Mouse (Mus musculus) hindbrain, embryonic 15.5 days (tissue): ENCODE measurements around the gene Tnpo1. TPM values are rescaled to one million over a fixed set of nuclear protein-coding genes. Genes with fewer than 3 reads are reported as not detected.
"Not testable (repeated sequence)": the region's sequence is repeated elsewhere in the genome, so short reads cannot be mapped to it uniquely, and the experiment has no call there.

ENCODE experiments used
- ATAC-seq: fragments of 200-750 bp; cut with Nextera tagmentation; 2 replicates; pipeline ENCODE4 v1.8.0; 2017; ENCODE audit warnings: low read depth, moderate number of reproducible peaks, moderate TSS enrichment; ENCODE audit not compliant: low FRiP score
- H3K27ac ChIP-seq: fragments of 300-500 bp; sonication (generic); replicated peaks from 2 replicates; pipeline ENCODE4 v1.5.1; 2015; ENCODE audit warnings: mild to moderate bottlenecking, inconsistent platforms
- H3K27me3 ChIP-seq: fragments of 300-500 bp; sonication (generic); 2 replicates; pipeline ENCODE4 v1.6.1; 2015; ENCODE audit warnings: control low read depth, inconsistent platforms
- H3K36me3 ChIP-seq: fragments of 300-500 bp; sonication (generic); 2 replicates; pipeline ENCODE4 v1.6.1; 2015; ENCODE audit warnings: control low read depth, inconsistent platforms
- H3K4me1 ChIP-seq: fragments of 300-500 bp; sonication (generic); replicated peaks from 2 replicates; pipeline ENCODE4 v1.6.1; 2015; ENCODE audit warnings: control low read depth, inconsistent platforms
- H3K4me2 ChIP-seq: fragments of 300-500 bp; sonication (generic); 2 replicates; pipeline ENCODE4 v1.6.1; 2015; ENCODE audit warnings: moderate library complexity, mild to moderate bottlenecking, inconsistent platforms
- H3K4me3 ChIP-seq: fragments of 300-500 bp; sonication (generic); 2 replicates; pipeline ENCODE4 v1.5.1; 2015; ENCODE audit warnings: mild to moderate bottlenecking, inconsistent platforms
- H3K9ac ChIP-seq: fragments of 300-500 bp; sonication (generic); 2 replicates; pipeline ENCODE4 v1.6.1; 2015; ENCODE audit warnings: inconsistent platforms
- H3K9me3 ChIP-seq: fragments of 300-500 bp; sonication (generic); 2 replicates; pipeline ENCODE4 v1.6.1; 2016; ENCODE audit warnings: control low read depth, inconsistent platforms
- WGBS: fragments of 180-500 bp; shearing (Covaris S2); methylation state at CpG from one replicate; pipeline ENCODE4 v1.1.7; 2015; 5-methylcytosine and 5-hydroxymethylcytosine counted together
- polyA plus RNA-seq: library from polyadenylated mRNA; unstranded; fragments of >200 nt; fragmentation: Nextera tagmentation; extraction: Ambion mirVana; gene quantifications from 2 replicates; pipeline ENCODE4 v1.2.1, GENCODE M21; 2015

The Tnpo1 gene
- polyA plus RNA-seq, 1 experiment from 2014 or later: 41.9 TPM

GRCm38 (mm10) chr13:98834723-98835122, 91.5 kb downstream of the Tnpo1 start:
- Histone ChIP-seq H3K4me2 (no peak overlapping the region), H3K36me3 (peaks cover 18% of the 10 kb centered on the region), H3K9me3 (no peaks in the 10 kb centered on the region), H3K4me3 (no peak overlapping the region), H3K4me1 (no peaks in the 10 kb centered on the region), H3K27me3 (no peaks in the 10 kb centered on the region), H3K27ac (no peak overlapping the region), H3K9ac (no peak overlapping the region)
- no peak for ATAC-seq
- 84% methylated on average over 3 of the region's 3 CpGs for WGBS

DNA sequence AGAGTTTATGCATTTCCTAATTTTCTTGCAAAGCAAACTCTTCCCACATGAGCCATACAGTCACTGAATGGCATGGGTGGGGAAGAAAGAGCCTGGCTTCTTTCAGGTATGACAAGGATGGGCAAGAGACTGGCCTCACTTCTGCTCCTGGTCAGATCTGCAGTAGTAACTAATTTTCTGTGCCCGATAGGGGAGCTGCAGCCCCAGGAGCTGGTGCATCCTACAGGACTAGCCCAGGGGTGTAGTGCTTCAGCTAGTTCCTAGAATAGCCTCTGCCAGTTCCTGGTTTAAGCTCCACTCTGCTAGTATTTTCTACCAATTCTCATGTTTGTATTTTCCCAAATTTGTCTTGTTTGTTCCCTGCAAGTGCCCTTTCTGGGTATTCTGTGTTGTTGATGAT, 92.0 kb downstream of the Tnpo1 start:
- no peak overlapping the region for H3K4me2 ChIP-seq
- H3K9ac ChIP-seq: no peak overlapping the region
- H3K4me1 ChIP-seq: no peaks in the 10 kb centered on the region
- no peaks in the 10 kb centered on the region for H3K9me3 ChIP-seq
- no peaks in the 10 kb centered on the region for H3K27me3 ChIP-seq
- H3K36me3 ChIP-seq: peaks cover 15% of the 10 kb centered on the region
- H3K27ac ChIP-seq: no peak overlapping the region
- 59% methylated on average over 1 of the region's 1 CpGs for WGBS
- no peak overlapping the region for H3K4me3 ChIP-seq
- no peak for ATAC-seq

GRCm38 (mm10) chr13:98832451-98833450, 93.4 kb downstream of the Tnpo1 start:
- H3K27ac ChIP-seq: no peak overlapping the region
- no peak overlapping the region for H3K9ac ChIP-seq
- H3K4me2 ChIP-seq: no peak overlapping the region
- no peaks in the 10 kb centered on the region for H3K4me1 ChIP-seq
- H3K27me3 ChIP-seq: no peaks in the 10 kb centered on the region
- WGBS: 80% methylated on average over 10 of the region's 10 CpGs
- ATAC-seq: no peak
- no peak overlapping the region for H3K4me3 ChIP-seq
- no peaks in the 10 kb centered on the region for H3K9me3 ChIP-seq
- H3K36me3 ChIP-seq: peaks cover 9% of the 10 kb centered on the region; the same call in 1 of the 2 replicates

DNA sequence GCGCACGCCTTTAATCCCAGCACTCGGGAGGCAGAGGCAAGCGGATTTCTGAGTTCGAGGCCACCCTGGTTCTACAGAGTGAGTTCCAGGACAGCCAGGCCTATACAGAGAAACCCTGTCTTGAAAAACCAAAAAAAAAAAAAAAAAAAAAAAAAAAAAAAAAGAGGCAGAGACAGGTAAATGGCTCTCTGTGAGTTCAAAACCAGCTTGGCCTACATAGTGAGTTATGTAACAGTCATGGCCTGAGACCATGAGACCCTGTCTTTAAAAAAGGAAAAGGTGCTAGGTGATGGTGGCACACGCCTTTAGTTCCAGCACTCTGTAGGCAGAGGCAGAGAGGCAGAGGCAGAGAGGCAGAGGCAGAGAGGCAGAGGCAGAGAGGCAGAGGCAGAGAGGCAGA, 97.2 kb downstream of the Tnpo1 start:
- H3K36me3 ChIP-seq, H3K4me2 ChIP-seq, H3K9me3 ChIP-seq, H3K27ac ChIP-seq, H3K9ac ChIP-seq, ATAC-seq, H3K4me3 ChIP-seq, H3K4me1 ChIP-seq, H3K27me3 ChIP-seq: not testable (repeated sequence)
- WGBS: 95% methylated on average over 6 of the region's 6 CpGs

GRCm38 (mm10) chr13:98825574-98825973, 100.6 kb downstream of the Tnpo1 start:
- WGBS: 86% methylated on average over 4 of the region's 4 CpGs
- Histone ChIP-seq H3K36me3 (no peaks in the 10 kb centered on the region), H3K27me3 (no peaks in the 10 kb centered on the region), H3K4me1 (no peaks in the 10 kb centered on the region), H3K9me3 (no peaks in the 10 kb centered on the region), H3K27ac (no peak overlapping the region), H3K9ac (no peak overlapping the region), H3K4me2 (no peak overlapping the region), H3K4me3 (no peak overlapping the region)
- no peak for ATAC-seq

DNA sequence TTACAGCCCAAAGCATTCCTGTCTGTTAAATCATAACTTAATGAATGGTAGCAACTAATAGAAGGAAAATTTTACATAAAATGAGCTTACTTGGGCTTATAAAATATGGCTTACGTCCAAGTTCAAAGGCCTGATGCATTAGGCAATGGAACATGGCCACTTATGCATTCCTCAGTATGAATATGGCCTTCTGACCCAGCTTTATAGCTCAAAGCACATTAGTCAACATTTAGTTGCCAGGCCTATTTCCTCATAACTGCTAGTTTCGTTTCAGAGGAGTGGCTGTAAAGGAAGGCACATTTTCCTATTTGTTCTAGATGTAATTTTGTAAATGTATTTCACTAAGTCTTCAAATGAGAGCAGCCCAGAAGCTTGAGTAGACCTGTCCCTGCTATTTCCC, 107.1 kb downstream of the Tnpo1 start:
- no peak overlapping the region for H3K4me3 ChIP-seq
- 80% methylated on average over 2 of the region's 2 CpGs for WGBS
- H3K4me1 ChIP-seq: peaks cover 4% of the 10 kb centered on the region; the same call in 1 of the 2 replicates
- H3K9ac ChIP-seq: no peak overlapping the region
- no peaks in the 10 kb centered on the region for H3K9me3 ChIP-seq
- no peak overlapping the region for H3K27ac ChIP-seq
- no peak for ATAC-seq
- no peaks in the 10 kb centered on the region for H3K27me3 ChIP-seq
- no peak overlapping the region for H3K4me2 ChIP-seq
- H3K36me3 ChIP-seq: no peaks in the 10 kb centered on the region

- H3K9me3 ChIP-seq: no peaks in the 10 kb centered on the region
- no peaks in the 10 kb centered on the region for H3K27me3 ChIP-seq
- ATAC-seq: no peak
- H3K36me3 ChIP-seq: no peaks in the 10 kb centered on the region
- H3K4me3 ChIP-seq: no peak overlapping the region
- H3K9ac ChIP-seq: no peak overlapping the region
- no peak overlapping the region for H3K27ac ChIP-seq
- no peak overlapping the region for H3K4me2 ChIP-seq
- 65% methylated on average over 4 of the region's 4 CpGs for WGBS
- H3K4me1 ChIP-seq: peaks cover 12% of the 10 kb centered on the region
Observed at GRCm38 (mm10) chr13:98818205-98818604, 108.0 kb downstream of the Tnpo1 start.

- Histone ChIP-seq H3K9me3 (no peaks in the 10 kb centered on the region), H3K4me2 (no peak overlapping the region), H3K4me3 (no peak overlapping the region), H3K27me3 (no peaks in the 10 kb centered on the region), H3K4me1 (peaks cover 14% of the 10 kb centered on the region), H3K36me3 (no peaks in the 10 kb centered on the region), H3K27ac (no peak overlapping the region), H3K9ac (no peak overlapping the region)
- ATAC-seq: no peak
- 57% methylated on average over 4 of the region's 4 CpGs for WGBS
Observed at GRCm38 (mm10) chr13:98817766-98818165, 108.4 kb downstream of the Tnpo1 start.

- not testable (repeated sequence) for ATAC-seq, H3K9me3 ChIP-seq, H3K27me3 ChIP-seq, H3K36me3 ChIP-seq, H3K27ac ChIP-seq, H3K9ac ChIP-seq, H3K4me2 ChIP-seq, H3K4me3 ChIP-seq
- peaks cover 14% of the 10 kb centered on the region for H3K4me1 ChIP-seq
- WGBS: 76% methylated on average over 4 of the region's 4 CpGs
Observed at GRCm38 (mm10) chr13:98816981-98817660, 109.1 kb downstream of the Tnpo1 start.

- Histone ChIP-seq H3K9ac (no peak overlapping the region), H3K36me3 (no peaks in the 10 kb centered on the region), H3K4me1 (peaks cover 14% of the 10 kb centered on the region), H3K4me2 (no peak overlapping the region), H3K4me3 (no peak overlapping the region), H3K9me3 (no peaks in the 10 kb centered on the region), H3K27me3 (no peaks in the 10 kb centered on the region), H3K27ac (no peak overlapping the region)
- WGBS: 86% methylated on average over 9 of the region's 9 CpGs
- ATAC-seq: no peak
Observed at GRCm38 (mm10) chr13:98816571-98816970, 109.6 kb downstream of the Tnpo1 start.

GRCm38 (mm10) chr13:98815147-98815785, 110.9 kb downstream of the Tnpo1 start, which contains the start of gene Fcho2:
Fcho2 (minus strand) TSS chr13:98815449.
- under 1% methylated on average over 40 of the region's 61 CpGs for WGBS
- Histone ChIP-seq H3K4me2 (peak within 1 kb of the TSS; percentile 52), H3K4me1 (peaks cover 14% of the 10 kb centered on the region), H3K4me3 (peak within 1 kb of the TSS; percentile 95), H3K27me3 (no peaks in the 10 kb centered on the region), H3K36me3 (no peaks in the 10 kb centered on the region), H3K9ac (peak within 1 kb of the TSS; percentile 94), H3K9me3 (no peaks in the 10 kb centered on the region), H3K27ac (peak within 1 kb of the TSS; percentile 91)
- peak; percentile 96 for ATAC-seq
